ENCODE assay signal across 8 mouse cellular contexts in the genomic region with DNA sequence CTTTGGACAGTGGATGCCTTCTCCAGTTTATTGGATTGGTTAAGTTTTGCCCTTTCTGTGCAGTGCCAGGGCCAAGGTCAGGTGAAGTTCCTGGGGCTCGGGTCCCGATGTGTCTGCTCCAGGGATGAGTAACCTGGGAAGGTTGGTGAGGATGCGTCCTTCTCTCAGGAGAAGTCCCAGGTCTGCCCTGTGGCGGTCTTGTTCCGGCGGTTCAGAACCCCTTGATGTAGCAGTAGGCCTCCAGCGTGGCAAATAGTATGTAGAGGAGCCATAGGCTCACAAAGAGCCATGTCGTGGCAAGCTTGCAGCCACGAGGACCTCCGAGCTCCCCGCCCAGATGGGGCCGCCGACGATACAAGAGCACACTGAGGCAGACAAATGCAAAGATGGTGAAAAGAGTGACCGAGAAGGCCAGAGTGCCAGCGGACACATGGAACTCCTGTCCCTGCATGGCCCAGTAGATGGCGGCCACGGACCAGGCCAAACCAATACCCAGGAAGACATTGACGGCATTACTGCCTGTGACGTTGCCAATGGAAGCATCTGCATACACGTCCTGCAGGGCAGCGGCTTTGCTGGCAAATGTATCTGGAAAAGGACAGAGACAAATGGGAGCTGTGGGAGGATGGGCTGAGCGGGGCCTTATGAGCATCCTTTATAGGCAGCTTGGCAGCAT.
DNase-seq lines count a peak whose midpoint lies in the region; ATAC-seq and TF ChIP-seq lines count a peak whose summit lies in the region.

No protein-coding gene starts in this region.

- H3K27ac ChIP-seq in ES-Bruce4 (ENCODE audit: insufficient read depth, low read length): no peak overlapping the region
- H3K27ac ChIP-seq in embryonic facial prominence, embryonic 14.5 days (replicated peaks; ENCODE audit: low read depth, low read length): no peak overlapping the region
- no peak overlapping the region for H3K27ac ChIP-seq in lung, embryonic 15.5 days

- 0 out of 2 replicates have a peak overlapping the region, but pooled peaks have one; percentile 6 for H3K4me3 ChIP-seq in ES-Bruce4 (ENCODE audit: low read depth, low read length)
- H3K4me3 ChIP-seq in embryonic facial prominence, embryonic 14.5 days (ENCODE audit: low read depth, low read length): no peak overlapping the region
- H3K4me3 ChIP-seq in lung, embryonic 15.5 days: no peak overlapping the region

- peak; percentile 69 for TF ChIP-seq CTCF in ES-Bruce4 (IDR thresholded peaks at IDR 0.05; ENCODE audit: low read depth, low read length)

- WGBS in embryonic facial prominence, embryonic 14.5 days: 28% methylated on average over 23 of the region's 23 CpGs
- 27% methylated on average over 23 of the region's 23 CpGs for WGBS in lung, embryonic 15.5 days

- H3K27me3 ChIP-seq in ES-Bruce4 (ENCODE audit: control insufficient read depth, insufficient read depth, low read length, poor library complexity, severe bottlenecking): no peaks in the 10 kb centered on the region
- no peaks in the 10 kb centered on the region for H3K27me3 ChIP-seq in embryonic facial prominence, embryonic 14.5 days (replicated peaks; ENCODE audit: control insufficient read depth, insufficient read depth, low read length)
- no peaks in the 10 kb centered on the region for H3K27me3 ChIP-seq in lung, embryonic 15.5 days

- intact Hi-C loops in heart, postnatal 10 days (cut with DNase I): loop anchor here (1.0 kb wide), 1 partner anchor 203 kb away; no protein-coding TSS in a partner anchor

- no peaks in the 10 kb centered on the region for H3K9me3 ChIP-seq in ES-Bruce4 (replicated peaks; ENCODE audit: control insufficient read depth, insufficient read depth, low read length, poor library complexity, severe bottlenecking)
- no peaks in the 10 kb centered on the region for H3K9me3 ChIP-seq in embryonic facial prominence, embryonic 14.5 days (ENCODE audit: control insufficient read depth, low read length)
- no peaks in the 10 kb centered on the region for H3K9me3 ChIP-seq in lung, embryonic 15.5 days

- TF ChIP-seq EP300 in ES-Bruce4 (IDR thresholded peaks at IDR 0.05; ENCODE audit: insufficient read depth, low read depth, low read length): no peak

- no peaks in the 10 kb centered on the region for H3K36me3 ChIP-seq in ES-Bruce4 (ENCODE audit: control insufficient read depth, insufficient read depth, low read length, poor library complexity, severe bottlenecking)
- H3K36me3 ChIP-seq in embryonic facial prominence, embryonic 14.5 days (ENCODE audit: control insufficient read depth, insufficient read depth, low read length): no peaks in the 10 kb centered on the region
- no peaks in the 10 kb centered on the region for H3K36me3 ChIP-seq in lung, embryonic 15.5 days

- ATAC-seq in embryonic facial prominence, embryonic 14.5 days (ENCODE audit: low read depth): 0 out of 2 replicates have a peak, but pooled peaks have one; percentile 68
- ATAC-seq in lung, embryonic 15.5 days (ENCODE audit: borderline replicate concordance, extremely low read depth, low FRiP score, low TSS enrichment): peak; percentile 67; the same call in 1 of the 2 replicates

- H3K9ac ChIP-seq in ES-Bruce4 (ENCODE audit: low read depth, poor library complexity, severe bottlenecking): no peak overlapping the region
- no peak overlapping the region for H3K9ac ChIP-seq in embryonic facial prominence, embryonic 14.5 days (ENCODE audit: low read depth, low read length)
- no peak overlapping the region for H3K9ac ChIP-seq in lung, embryonic 15.5 days

- DNase-seq in adrenal gland, postnatal 25 days: peak; percentile 78
- peak; percentile 72 for DNase-seq in embryonic facial prominence, embryonic 14.5 days (ENCODE audit: low spot score)
- peak; percentile 60 to 79 for DNase-seq in heart, postnatal 10 days
- DNase-seq in layer of hippocampus, adult 8-10 months (ENCODE audit: low spot score in 2 of 2): peak; percentile 68 to 78
- peak; percentile 89 for DNase-seq in retina, postnatal 1 day
- DNase-seq in c-Kit-positive CD71-positive TER-119-positive erythroid progenitor cells, embryonic 14.5 days (ENCODE audit: low spot score): no peak

- no peak overlapping the region for H3K4me2 ChIP-seq in embryonic facial prominence, embryonic 14.5 days (ENCODE audit: low read depth, low read length)
- H3K4me2 ChIP-seq in lung, embryonic 15.5 days: no peak overlapping the region

- H3K4me1 ChIP-seq in ES-Bruce4 (ENCODE audit: control insufficient read depth, insufficient read depth, low read length): no peaks in the 10 kb centered on the region
- no peaks in the 10 kb centered on the region for H3K4me1 ChIP-seq in embryonic facial prominence, embryonic 14.5 days (ENCODE audit: control insufficient read depth, insufficient read depth, low read length)
- no peaks in the 10 kb centered on the region for H3K4me1 ChIP-seq in lung, embryonic 15.5 days

- no peak for TF ChIP-seq POLR2A in ES-Bruce4 (IDR thresholded peaks at IDR 0.05; ENCODE audit: insufficient read depth, low read length)
